Mouse (Mus musculus): ENCODE measurements around the gene Rbpj. TPM values are rescaled to one million over a fixed set of nuclear protein-coding genes. Genes with fewer than 3 reads are reported as not detected.

Gene Rbpj
- polyA plus RNA-seq, 1 experiment from 2014 or later = 25.9 TPM

DNA sequence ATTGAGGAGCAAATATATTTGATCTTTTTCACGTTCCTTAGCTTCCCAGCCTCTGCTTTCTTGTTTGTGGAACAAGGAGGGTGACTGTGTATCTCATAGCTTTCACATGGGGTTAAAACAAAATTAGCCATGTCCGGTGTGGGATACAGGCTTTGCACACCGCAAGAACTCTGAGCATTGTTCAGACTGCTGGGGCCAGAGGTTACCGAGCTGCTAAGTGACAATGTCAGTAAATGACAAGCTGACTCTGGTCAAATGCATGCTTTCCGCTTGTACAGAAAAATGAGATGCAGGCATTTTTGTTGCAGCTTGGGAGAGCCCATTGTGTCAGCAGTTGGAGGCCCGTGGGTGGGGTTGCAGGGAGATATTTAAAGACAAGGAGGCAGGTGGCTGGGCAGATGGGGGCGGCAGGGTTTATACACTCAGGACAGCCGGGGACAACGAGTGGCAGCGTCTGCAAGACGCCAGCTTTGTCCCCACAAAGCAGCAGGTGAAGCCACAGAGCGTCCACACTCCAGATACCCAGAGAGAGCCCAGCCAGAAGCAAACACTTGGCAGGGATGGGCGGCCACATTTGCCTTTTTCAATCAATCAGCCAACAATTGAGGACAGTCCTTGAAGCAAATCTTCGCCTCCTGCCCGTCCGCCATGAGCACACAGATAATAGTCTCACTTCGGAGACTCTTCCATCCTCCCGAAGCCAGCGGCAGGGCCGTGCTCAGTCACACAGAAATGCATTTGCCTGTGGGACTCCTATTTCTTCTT is 59.5 kb downstream of the Rbpj start:
- Histone ChIP-seq H3K4me3 (replicated peaks; ENCODE audit: low read depth, low read length) (no peak overlapping the region), H3K27ac (no peak overlapping the region), H3K9me3 (replicated peaks; ENCODE audit: low read length) (no peaks in the 10 kb centered on the region), H3K4me1 (replicated peaks; ENCODE audit: insufficient read depth, low read length) (no peaks in the 10 kb centered on the region), H3K4me2 (ENCODE audit: low read length) (no peak overlapping the region), H3K36me3 (ENCODE audit: insufficient read depth, low read length) (no peaks in the 10 kb centered on the region), H3K9ac (ENCODE audit: low read depth, low read length) (no peak overlapping the region), H3K27me3 (ENCODE audit: insufficient read depth, low read length) (no peaks in the 10 kb centered on the region)
- no peak for ATAC-seq (replicated peaks; ENCODE audit: low FRiP score, low read depth)
- WGBS = 63% methylated on average over 20 of the region's 20 CpGs
- DNase-seq (ENCODE audit: low spot score) = no peak
- TF ChIP-seq CTCF (IDR thresholded peaks at IDR 0.05; ENCODE audit: low read depth) = no peak

DNA sequence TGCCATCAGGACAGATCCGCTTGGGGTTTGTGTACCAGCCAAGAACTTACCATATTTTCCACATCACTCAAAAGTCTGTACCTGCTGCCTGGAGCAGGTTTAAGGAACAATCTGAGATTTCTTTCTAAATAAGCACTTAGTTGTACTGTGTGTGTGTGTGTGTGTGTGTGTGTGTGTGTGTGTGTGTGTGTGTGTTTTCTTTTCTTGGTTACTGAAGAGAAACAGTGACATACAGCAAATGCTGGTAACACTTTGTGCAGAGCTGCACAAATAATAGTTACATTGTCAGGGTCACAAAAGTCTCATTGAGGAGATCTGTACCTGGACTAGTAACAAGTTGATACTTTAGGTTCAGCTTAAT is 60.1 kb downstream of the Rbpj start:
- Histone ChIP-seq H3K4me1 (replicated peaks; ENCODE audit: insufficient read depth, low read length) (no peaks in the 10 kb centered on the region), H3K27me3 (ENCODE audit: insufficient read depth, low read length) (no peaks in the 10 kb centered on the region), H3K36me3 (ENCODE audit: insufficient read depth, low read length) (no peaks in the 10 kb centered on the region), H3K9ac (ENCODE audit: low read depth, low read length) (no peak overlapping the region), H3K9me3 (replicated peaks; ENCODE audit: low read length) (no peaks in the 10 kb centered on the region), H3K4me2 (ENCODE audit: low read length) (no peak overlapping the region), H3K27ac (no peak overlapping the region), H3K4me3 (replicated peaks; ENCODE audit: low read depth, low read length) (no peak overlapping the region)
- TF ChIP-seq CTCF (IDR thresholded peaks at IDR 0.05; ENCODE audit: low read depth) = no peak
- WGBS = 45% methylated on average over 1 of the region's 1 CpGs
- ATAC-seq (replicated peaks; ENCODE audit: low FRiP score, low read depth) = no peak
- DNase-seq (ENCODE audit: low spot score) = no peak

DNA sequence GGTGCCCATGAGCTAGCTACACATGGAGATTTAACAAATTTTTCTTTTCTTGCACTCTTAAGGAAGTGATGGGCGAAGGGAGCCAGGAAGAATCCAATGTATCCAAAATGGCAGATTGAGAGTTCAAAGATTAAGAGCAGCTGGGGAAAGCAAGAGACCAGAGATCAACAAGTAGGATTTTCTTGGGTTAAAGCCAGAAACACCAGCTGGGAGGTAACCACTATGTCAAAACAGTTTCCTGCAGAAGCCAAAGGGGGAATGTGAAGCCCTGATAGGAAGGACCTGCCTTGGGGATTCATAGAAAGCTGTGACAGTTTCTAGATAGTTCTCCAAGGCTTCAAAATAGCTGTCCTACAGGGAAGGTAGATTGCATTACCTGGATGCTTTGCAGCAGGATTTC is 63.9 kb downstream of the Rbpj start:
- H3K4me1 ChIP-seq (replicated peaks; ENCODE audit: insufficient read depth, low read length) = no peaks in the 10 kb centered on the region
- no peak overlapping the region for H3K27ac ChIP-seq
- H3K9ac ChIP-seq (ENCODE audit: low read depth, low read length) = no peak overlapping the region
- ATAC-seq (replicated peaks; ENCODE audit: low FRiP score, low read depth) = no peak
- H3K4me2 ChIP-seq (ENCODE audit: low read length) = no peak overlapping the region
- H3K9me3 ChIP-seq (replicated peaks; ENCODE audit: low read length) = no peaks in the 10 kb centered on the region
- no peak for TF ChIP-seq CTCF (IDR thresholded peaks at IDR 0.05; ENCODE audit: low read depth)
- WGBS = 85% methylated on average over 1 of the region's 1 CpGs
- H3K36me3 ChIP-seq (ENCODE audit: insufficient read depth, low read length) = no peaks in the 10 kb centered on the region
- H3K4me3 ChIP-seq (replicated peaks; ENCODE audit: low read depth, low read length) = no peak overlapping the region
- peak; percentile 64 for DNase-seq (ENCODE audit: low spot score)
- no peaks in the 10 kb centered on the region for H3K27me3 ChIP-seq (ENCODE audit: insufficient read depth, low read length)

DNA sequence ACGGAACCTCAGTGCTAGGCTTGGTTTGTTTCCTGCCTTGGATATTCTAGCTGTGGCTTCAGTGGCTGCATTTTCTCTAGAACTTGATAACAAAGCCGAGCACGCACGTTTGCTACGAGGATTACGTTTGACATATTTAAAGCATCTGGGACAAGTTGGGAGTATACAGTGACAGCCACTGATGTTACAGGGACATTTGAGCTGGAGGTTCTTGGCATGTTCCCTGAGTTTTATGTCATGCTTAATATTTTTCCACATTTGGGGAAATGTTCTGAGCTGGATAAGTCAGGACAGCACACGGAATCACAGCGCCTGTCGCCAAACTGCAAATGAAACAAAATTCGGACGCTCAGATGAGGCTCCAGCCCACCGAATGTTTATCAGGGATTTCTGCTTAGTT is 69.1 kb downstream of the Rbpj start:
- no peak overlapping the region for H3K4me3 ChIP-seq (replicated peaks; ENCODE audit: low read depth, low read length)
- no peaks in the 10 kb centered on the region for H3K9me3 ChIP-seq (replicated peaks; ENCODE audit: low read length)
- no peak overlapping the region for H3K27ac ChIP-seq
- H3K4me1 ChIP-seq (replicated peaks; ENCODE audit: insufficient read depth, low read length) = no peaks in the 10 kb centered on the region
- DNase-seq (ENCODE audit: low spot score) (peak; percentile 10), ATAC-seq (replicated peaks; ENCODE audit: low FRiP score, low read depth) (no peak)
- no peak overlapping the region for H3K4me2 ChIP-seq (ENCODE audit: low read length)
- no peak for TF ChIP-seq CTCF (IDR thresholded peaks at IDR 0.05; ENCODE audit: low read depth)
- no peak overlapping the region for H3K9ac ChIP-seq (ENCODE audit: low read depth, low read length)
- 54% methylated on average over 12 of the region's 12 CpGs for WGBS
- H3K36me3 ChIP-seq (ENCODE audit: insufficient read depth, low read length) = no peaks in the 10 kb centered on the region
- no peaks in the 10 kb centered on the region for H3K27me3 ChIP-seq (ENCODE audit: insufficient read depth, low read length)

DNA sequence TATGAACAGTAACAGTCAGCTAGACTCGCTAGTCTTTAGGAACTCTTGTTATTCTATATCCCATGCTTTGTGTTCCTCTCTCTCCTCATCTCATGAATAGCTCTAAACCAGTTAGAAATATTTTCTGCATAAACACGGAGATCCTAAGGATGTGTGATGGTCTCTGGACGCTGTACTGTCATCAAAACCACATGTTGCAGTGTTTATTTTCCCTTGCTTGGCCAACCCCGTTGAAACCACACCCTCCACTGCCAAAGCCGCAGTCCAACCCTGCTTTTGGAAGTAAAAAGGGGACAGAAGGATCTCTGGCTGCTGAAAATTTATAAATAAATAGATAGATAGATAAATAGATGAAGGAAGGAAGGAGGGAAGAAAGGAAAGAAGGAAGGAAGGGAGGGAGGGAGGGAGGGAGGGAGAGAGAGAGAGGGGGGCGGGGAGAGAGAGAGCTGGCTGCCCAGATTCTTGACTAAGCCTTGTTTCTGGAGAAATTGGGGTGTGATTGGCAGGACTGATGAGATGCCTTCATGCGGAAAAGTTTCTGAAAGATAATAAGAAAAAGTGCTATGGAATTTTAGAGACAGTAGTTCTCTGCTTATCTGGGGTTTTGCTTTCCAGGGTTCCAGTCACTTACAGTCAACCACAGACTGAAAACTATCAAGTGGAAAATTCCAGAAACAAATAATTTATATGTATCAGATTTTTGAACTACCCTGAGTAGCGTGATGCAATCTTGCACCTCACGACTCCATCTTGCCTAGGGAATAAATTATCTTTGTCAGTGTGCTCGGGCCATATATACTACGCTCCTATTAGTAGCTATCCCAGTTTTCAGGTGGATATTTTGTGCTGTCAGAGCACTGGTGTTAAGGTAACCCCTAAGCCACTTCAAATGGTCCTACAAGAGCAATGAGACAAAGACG is 70.9 kb downstream of the Rbpj start:
- Histone ChIP-seq H3K27me3 (ENCODE audit: insufficient read depth, low read length) (no peaks in the 10 kb centered on the region), H3K4me3 (replicated peaks; ENCODE audit: low read depth, low read length) (no peak overlapping the region), H3K9ac (ENCODE audit: low read depth, low read length) (no peak overlapping the region), H3K9me3 (replicated peaks; ENCODE audit: low read length) (no peaks in the 10 kb centered on the region), H3K36me3 (ENCODE audit: insufficient read depth, low read length) (no peaks in the 10 kb centered on the region), H3K4me2 (ENCODE audit: low read length) (no peak overlapping the region), H3K4me1 (replicated peaks; ENCODE audit: insufficient read depth, low read length) (no peaks in the 10 kb centered on the region), H3K27ac (no peak overlapping the region)
- TF ChIP-seq CTCF (IDR thresholded peaks at IDR 0.05; ENCODE audit: low read depth) = no peak
- no peak for ATAC-seq (replicated peaks; ENCODE audit: low FRiP score, low read depth)
- WGBS = 59% methylated on average over 12 of the region's 12 CpGs
- DNase-seq (ENCODE audit: low spot score) = no peak

DNA sequence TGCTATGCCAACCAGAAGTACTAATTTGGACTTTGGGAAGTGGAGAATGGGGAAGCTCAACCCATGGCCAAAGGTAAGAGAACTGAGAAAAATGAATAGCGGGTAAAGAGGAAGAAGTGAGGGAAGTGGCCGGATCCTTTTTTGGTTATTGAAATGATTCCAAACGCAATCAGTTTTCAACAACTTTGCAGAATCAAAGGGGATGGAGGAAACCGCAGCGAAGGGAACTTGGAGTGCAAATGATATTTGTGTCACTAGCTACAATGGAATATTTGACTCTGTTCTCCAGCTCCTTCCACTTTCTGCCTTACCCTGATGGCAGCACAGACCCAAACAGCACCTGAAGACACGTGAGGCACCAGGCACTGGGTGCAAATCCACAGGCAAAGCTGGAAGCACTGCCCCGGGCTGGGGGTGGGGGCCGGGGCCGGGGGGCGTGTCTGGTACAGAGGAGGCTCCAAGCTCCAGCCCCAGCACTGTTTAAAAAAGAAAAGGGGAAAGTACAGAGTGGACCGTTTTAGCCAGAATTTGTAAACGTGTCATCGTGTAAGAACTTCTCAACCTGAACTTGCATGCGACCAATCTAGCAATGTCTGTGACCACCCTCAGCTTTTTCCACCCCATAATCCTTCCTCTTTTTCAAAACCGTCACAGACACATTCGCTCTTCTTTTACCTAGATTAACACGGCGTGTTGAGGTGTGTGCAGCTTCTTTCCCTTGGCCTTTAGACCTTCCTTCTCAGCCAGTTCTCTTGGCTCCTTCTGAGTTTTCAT is 74.1 kb downstream of the Rbpj start:
- Histone ChIP-seq H3K9ac (ENCODE audit: low read depth, low read length) (no peak overlapping the region), H3K4me1 (replicated peaks; ENCODE audit: insufficient read depth, low read length) (no peaks in the 10 kb centered on the region), H3K4me2 (ENCODE audit: low read length) (no peak overlapping the region), H3K27ac (no peak overlapping the region), H3K27me3 (ENCODE audit: insufficient read depth, low read length) (no peaks in the 10 kb centered on the region), H3K4me3 (replicated peaks; ENCODE audit: low read depth, low read length) (no peak overlapping the region), H3K36me3 (ENCODE audit: insufficient read depth, low read length) (no peaks in the 10 kb centered on the region), H3K9me3 (replicated peaks; ENCODE audit: low read length) (no peaks in the 10 kb centered on the region)
- 82% methylated on average over 18 of the region's 18 CpGs for WGBS
- no peak for DNase-seq (ENCODE audit: low spot score)
- ATAC-seq (replicated peaks; ENCODE audit: low FRiP score, low read depth) = no peak
- TF ChIP-seq CTCF (IDR thresholded peaks at IDR 0.05; ENCODE audit: low read depth) = no peak

Measured in kidney, postnatal 0 days (tissue).